Mouse (Mus musculus): ENCODE results near the gene BC049715.

The BC049715 gene

GRCm38 (mm10) chr6:136808631-136809046 lies 18.8 kb upstream of the BC049715 start:
- peak; percentile 50 for DNase-seq (ENCODE audit: low spot score)

GRCm38 (mm10) chr6:136809077-136809476 lies 18.3 kb upstream of the BC049715 start:
- peak; percentile 51 for DNase-seq (ENCODE audit: low spot score)

GRCm38 (mm10) chr6:136809673-136810072 lies 17.8 kb upstream of the BC049715 start:
- DNase-seq (ENCODE audit: low spot score), result no peak

- DNase-seq (ENCODE audit: low spot score), result no peak
Observed at GRCm38 (mm10) chr6:136811196-136811595, 16.2 kb upstream of the BC049715 start.

GRCm38 (mm10) chr6:136813117-136813516 lies 14.3 kb upstream of the BC049715 start:
- DNase-seq (ENCODE audit: low spot score), result peak; percentile 30

GRCm38 (mm10) chr6:136815381-136815780 lies 12.0 kb upstream of the BC049715 start:
- DNase-seq (ENCODE audit: low spot score), result no peak

- DNase-seq (ENCODE audit: low spot score), result no peak
Observed at GRCm38 (mm10) chr6:136816826-136817225, 10.6 kb upstream of the BC049715 start.

- no peak for DNase-seq (ENCODE audit: low spot score)
Observed at GRCm38 (mm10) chr6:136817549-136817948, 9.9 kb upstream of the BC049715 start.

GRCm38 (mm10) chr6:136820381-136820780 lies 7.0 kb upstream of the BC049715 start:
- DNase-seq (ENCODE audit: low spot score), result no peak

GRCm38 (mm10) chr6:136821086-136821485 lies 6.3 kb upstream of the BC049715 start:
- DNase-seq (ENCODE audit: low spot score), result no peak

- DNase-seq (ENCODE audit: low spot score), result no peak
Observed at GRCm38 (mm10) chr6:136824987-136825386, 2.4 kb upstream of the BC049715 start.

GRCm38 (mm10) chr6:136827116-136827515 lies 310 bp upstream of the BC049715 start:
- peak; percentile 42 for DNase-seq (ENCODE audit: low spot score)

- DNase-seq (ENCODE audit: low spot score), result peak; percentile 98
Observed at GRCm38 (mm10) chr6:136827881-136828561, 595 bp downstream of the BC049715 start, which contains the start of gene Wbp11. Gene Wbp11 (minus strand): TSS chr6:136828233.

GRCm38 (mm10) chr6:136828681-136829080 lies 1.3 kb downstream of the BC049715 start:
- DNase-seq (ENCODE audit: low spot score), result no peak

GRCm38 (mm10) chr6:136831712-136832111 lies 4.3 kb downstream of the BC049715 start:
- DNase-seq (ENCODE audit: low spot score), result no peak

GRCm38 (mm10) chr6:136835352-136835751 lies 7.9 kb downstream of the BC049715 start, which contains the start of gene Smco3:
Gene Smco3 (minus strand): TSS chr6:136835452.
- no peak for DNase-seq (ENCODE audit: low spot score)

- no peak for DNase-seq (ENCODE audit: low spot score)
Observed at GRCm38 (mm10) chr6:136837323-136837722, 9.9 kb downstream of the BC049715 start.

- DNase-seq (ENCODE audit: low spot score), result no peak
Observed at GRCm38 (mm10) chr6:136844903-136845302, 17.5 kb downstream of the BC049715 start.

- DNase-seq (ENCODE audit: low spot score), result no peak
Observed at GRCm38 (mm10) chr6:136845706-136846480, 18.5 kb downstream of the BC049715 start.

- DNase-seq (ENCODE audit: low spot score), result no peak
Observed at GRCm38 (mm10) chr6:136847267-136847666, 19.8 kb downstream of the BC049715 start.

- no peak for DNase-seq (ENCODE audit: low spot score)
Observed at GRCm38 (mm10) chr6:136847790-136848189, 20.4 kb downstream of the BC049715 start.

GRCm38 (mm10) chr6:136848399-136848798 lies 21.0 kb downstream of the BC049715 start:
- no peak for DNase-seq (ENCODE audit: low spot score)

GRCm38 (mm10) chr6:136848971-136849370 lies 21.5 kb downstream of the BC049715 start:
- DNase-seq (ENCODE audit: low spot score), result no peak

Data from MN1 (cell line).